Mouse (Mus musculus) heart, embryonic 15.5 days (tissue): ENCODE results near the gene Gatad2b. TPM values are rescaled to one million over a fixed set of nuclear protein-coding genes. Genes with fewer than 3 reads are reported as not detected.
A peak's percentile ranks its signal among the peaks of the same experiment; 100 is the strongest.

Source experiments
- ATAC-seq: fragments of 200-750 bp; cut with Nextera tagmentation; replicated peaks from 2 replicates; pipeline ENCODE4 v1.8.0; 2017; ENCODE audit warnings: low read depth, moderate TSS enrichment; ENCODE audit not compliant: insufficient number of reproducible peaks, insufficient read depth, low FRiP score
- H3K27ac ChIP-seq: fragments of 300-500 bp; sonication (generic); 2 replicates; pipeline ENCODE4 v1.5.1; 2015; ENCODE audit warnings: mild to moderate bottlenecking, inconsistent platforms
- H3K27me3 ChIP-seq: fragments of 300-500 bp; sonication (generic); 2 replicates; pipeline ENCODE4 v1.6.1; 2015; ENCODE audit warnings: inconsistent platforms
- H3K36me3 ChIP-seq: fragments of 300-500 bp; sonication (generic); 2 replicates; pipeline ENCODE4 v1.6.1; 2015; ENCODE audit warnings: mild to moderate bottlenecking, inconsistent platforms
- H3K4me1 ChIP-seq: fragments of 300-500 bp; sonication (generic); replicated peaks from 2 replicates; pipeline ENCODE4 v1.6.1; 2015; ENCODE audit warnings: inconsistent platforms
- H3K4me2 ChIP-seq: fragments of 300-500 bp; sonication (generic); 2 replicates; pipeline ENCODE4 v1.6.1; 2015; ENCODE audit warnings: inconsistent platforms, mild to moderate bottlenecking, moderate library complexity
- H3K4me3 ChIP-seq: fragments of 300-500 bp; sonication (generic); 2 replicates; pipeline ENCODE4 v1.5.1; 2015; ENCODE audit warnings: mild to moderate bottlenecking, inconsistent platforms
- H3K9ac ChIP-seq: fragments of 300-500 bp; sonication (generic); 2 replicates; pipeline ENCODE4 v1.6.1; 2015; ENCODE audit warnings: mild to moderate bottlenecking, inconsistent platforms
- H3K9me3 ChIP-seq: fragments of 300-500 bp; sonication (generic); replicated peaks from 2 replicates; pipeline ENCODE4 v1.6.1; 2016; ENCODE audit warnings: inconsistent platforms
- whole genome bisulfite sequencing: fragments of 180-500 bp; shearing (Covaris S2); methylation state at CpG from one replicate; pipeline ENCODE4 v1.1.7; 2015; ENCODE audit warnings: mixed read lengths; 5-methylcytosine and 5-hydroxymethylcytosine counted together
- polyA plus RNA-seq: library from polyadenylated mRNA; unstranded; fragments of >200 nt; fragmentation: Nextera tagmentation; extraction: Ambion mirVana; gene quantifications from 2 replicates; pipeline ENCODE4 v1.2.1, GENCODE M21; 2015

Gatad2b gene
- polyA plus RNA-seq, 1 experiment from 2014 or later, result 7.1 TPM

DNA sequence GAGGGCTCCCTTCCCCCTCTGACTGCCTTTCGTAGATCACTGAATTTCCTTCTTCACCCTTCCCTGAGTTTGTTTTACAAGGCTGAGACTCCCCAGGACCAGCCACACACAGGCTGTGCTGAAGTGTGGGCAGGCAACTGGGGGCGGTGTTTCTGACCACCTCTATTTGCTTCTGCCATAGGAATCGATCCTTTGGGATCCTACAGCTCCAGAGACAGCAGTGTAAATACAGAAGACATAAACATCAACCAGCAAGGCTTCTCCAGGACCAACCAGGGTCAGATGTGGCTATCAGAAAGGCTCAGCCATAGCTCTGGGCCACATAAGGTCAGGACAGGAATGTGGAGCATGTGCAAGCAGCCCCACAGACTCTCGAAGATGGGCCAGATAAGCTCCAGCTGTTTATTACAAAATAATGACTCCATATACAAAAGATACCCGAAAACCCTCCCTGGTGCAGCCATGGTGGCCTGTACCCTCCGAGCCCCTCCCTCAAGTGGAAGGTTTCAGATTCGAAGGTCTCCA, 91.9 kb downstream of the Gatad2b start:
- no peak for ATAC-seq
- H3K27me3 ChIP-seq, result 0 out of 2 replicates have a peak, but pooled peaks cover 6% of the 10 kb centered on the region
- H3K4me3 ChIP-seq, result no peak overlapping the region
- H3K36me3 ChIP-seq, result peaks cover 3% of the 10 kb centered on the region; the same call in 1 of the 2 replicates
- WGBS, result 62% methylated on average over 7 of the region's 7 CpGs
- no peaks in the 10 kb centered on the region for H3K9me3 ChIP-seq
- H3K27ac ChIP-seq, result no peak overlapping the region
- peaks cover 30% of the 10 kb centered on the region for H3K4me1 ChIP-seq
- no peak overlapping the region for H3K9ac ChIP-seq
- no peak overlapping the region for H3K4me2 ChIP-seq

DNA sequence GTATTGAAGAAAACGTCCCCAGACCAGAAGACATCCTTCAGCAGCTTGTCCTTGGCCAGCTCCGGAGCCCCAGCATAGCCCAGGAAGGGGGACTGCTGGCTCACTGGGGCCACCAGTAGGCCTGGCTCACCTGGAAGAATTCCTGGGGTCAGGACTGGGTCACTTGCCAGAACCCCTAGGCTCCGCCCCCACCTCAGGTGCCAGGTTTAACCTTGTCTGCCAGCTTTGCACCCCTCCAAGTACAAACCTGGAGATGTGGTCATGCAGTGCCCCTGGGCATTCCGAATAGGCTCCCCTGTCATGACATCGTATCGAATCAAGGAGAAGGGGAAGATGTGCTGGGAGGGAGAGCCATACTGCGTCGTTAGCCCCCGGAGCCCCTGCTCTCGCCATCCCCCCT, 93.8 kb downstream of the Gatad2b start:
- peaks cover 39% of the 10 kb centered on the region for H3K4me1 ChIP-seq
- peaks cover 8% of the 10 kb centered on the region for H3K36me3 ChIP-seq
- H3K27ac ChIP-seq, result no peak overlapping the region
- H3K9ac ChIP-seq, result no peak overlapping the region
- H3K4me3 ChIP-seq, result no peak overlapping the region
- ATAC-seq, result no peak
- H3K27me3 ChIP-seq, result 0 out of 2 replicates have a peak, but pooled peaks cover 6% of the 10 kb centered on the region
- H3K9me3 ChIP-seq, result no peaks in the 10 kb centered on the region
- no peak overlapping the region for H3K4me2 ChIP-seq
- 92% methylated on average over 10 of the region's 10 CpGs for WGBS

DNA sequence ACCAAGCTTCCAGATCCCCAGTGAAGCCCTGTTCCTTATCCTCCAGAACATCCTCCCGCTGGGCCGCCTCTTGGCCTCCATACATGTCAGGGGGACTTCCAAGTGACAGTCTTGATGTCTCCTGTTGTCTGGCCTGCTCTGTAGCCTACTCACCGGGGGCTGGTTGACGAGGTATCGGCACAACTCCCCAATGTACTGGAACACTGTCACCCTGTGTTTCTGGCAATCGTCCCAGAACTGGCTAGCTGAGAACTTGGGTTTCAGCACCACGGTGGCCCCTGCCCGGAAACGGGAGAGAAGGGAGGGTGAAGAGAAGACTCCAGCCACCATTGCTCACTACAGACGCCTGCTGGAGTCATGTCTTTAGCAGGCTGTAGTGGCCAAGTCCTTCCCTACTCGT, 94.5 kb downstream of the Gatad2b start:
- H3K27ac ChIP-seq, result no peak overlapping the region
- peaks cover 39% of the 10 kb centered on the region for H3K4me1 ChIP-seq
- 41% methylated on average over 11 of the region's 11 CpGs for WGBS
- H3K36me3 ChIP-seq, result peaks cover 15% of the 10 kb centered on the region
- no peaks in the 10 kb centered on the region for H3K9me3 ChIP-seq
- 0 out of 2 replicates have a peak, but pooled peaks cover 6% of the 10 kb centered on the region for H3K27me3 ChIP-seq
- H3K4me2 ChIP-seq, result peak overlapping the region; percentile 92; the same call in 1 of the 2 replicates
- no peak overlapping the region for H3K9ac ChIP-seq
- no peak for ATAC-seq
- no peak overlapping the region; the same call in 1 of the 2 replicates for H3K4me3 ChIP-seq

DNA sequence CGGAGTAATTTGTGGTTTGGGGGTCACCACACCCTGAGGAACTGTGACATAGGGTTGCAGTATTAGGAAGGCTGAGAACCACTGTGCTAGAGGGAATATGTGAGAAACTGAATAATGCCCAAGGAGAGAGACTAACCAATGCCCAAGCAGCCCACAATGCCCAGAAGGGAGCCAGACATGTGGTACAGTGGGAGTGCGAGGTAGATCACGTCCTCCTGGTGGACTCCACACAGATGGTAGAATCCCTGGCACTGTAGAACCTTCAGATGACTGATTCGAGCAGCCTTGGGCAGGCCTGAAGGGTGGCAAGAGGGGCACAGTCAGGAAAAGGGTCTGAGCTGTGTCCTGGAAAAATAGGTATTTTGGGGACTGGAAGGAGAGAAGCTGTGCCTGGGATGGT, 95.2 kb downstream of the Gatad2b start:
- H3K4me2 ChIP-seq, result peak overlapping the region; percentile 92
- no peak overlapping the region for H3K27ac ChIP-seq
- H3K9me3 ChIP-seq, result no peaks in the 10 kb centered on the region
- ATAC-seq, result no peak
- H3K36me3 ChIP-seq, result peaks cover 22% of the 10 kb centered on the region
- H3K9ac ChIP-seq, result no peak overlapping the region
- peaks cover 39% of the 10 kb centered on the region for H3K4me1 ChIP-seq
- 87% methylated on average over 4 of the region's 4 CpGs for WGBS
- peak overlapping the region; percentile 59; the same call in 1 of the 2 replicates for H3K4me3 ChIP-seq
- 0 out of 2 replicates have a peak, but pooled peaks cover 6% of the 10 kb centered on the region for H3K27me3 ChIP-seq

DNA sequence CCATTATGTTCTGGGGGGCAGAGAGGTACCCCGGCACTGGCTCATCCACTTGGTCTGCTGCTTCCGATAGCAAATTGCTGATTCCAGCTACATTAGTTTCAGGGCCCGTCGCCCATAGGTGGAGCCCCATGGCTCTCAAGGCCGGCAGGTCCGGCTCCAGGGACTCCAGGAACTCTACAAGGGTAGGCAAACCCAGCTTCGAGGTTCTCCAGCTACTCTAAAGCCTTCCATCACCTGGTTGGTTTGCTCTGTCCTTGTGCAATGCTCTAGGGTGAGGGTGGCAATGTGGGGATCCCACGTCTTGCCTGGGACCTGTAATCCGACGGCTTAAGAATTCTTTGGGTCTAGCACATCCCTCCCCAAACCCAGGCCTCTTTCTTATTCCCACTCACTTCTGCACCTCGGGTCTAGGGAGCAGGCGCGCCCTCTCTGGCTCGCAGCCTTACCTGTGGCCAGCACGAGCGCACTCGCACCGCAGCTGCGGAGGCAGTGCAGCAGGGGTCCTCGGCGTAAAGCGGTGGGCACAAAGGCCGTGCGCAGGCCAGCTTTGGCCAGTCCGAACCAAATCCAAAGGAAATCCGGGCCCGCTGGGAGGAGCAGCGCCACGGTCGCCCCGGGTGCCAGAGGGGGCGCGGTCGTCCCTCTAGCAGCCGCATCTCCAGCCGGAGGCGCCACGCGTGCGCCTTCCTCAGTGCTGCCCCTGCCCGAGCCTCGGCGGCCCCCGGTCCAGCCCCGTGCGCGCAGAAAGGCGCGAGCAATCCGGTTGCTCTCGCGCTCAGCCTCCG, 95.9 kb downstream of the Gatad2b start:
- 4% methylated on average over 53 of the region's 53 CpGs for WGBS
- Histone ChIP-seq H3K4me2 (peak overlapping the region; percentile 92), H3K36me3 (peaks cover 29% of the 10 kb centered on the region), H3K4me1 (peaks cover 39% of the 10 kb centered on the region), H3K9me3 (no peaks in the 10 kb centered on the region), H3K4me3 (peak overlapping the region; percentile 59), H3K27ac (peak overlapping the region; percentile 70), H3K27me3 (0 out of 2 replicates have a peak, but pooled peaks cover 6% of the 10 kb centered on the region), H3K9ac (peak overlapping the region; percentile 62)
- ATAC-seq, result peak; percentile 47

DNA sequence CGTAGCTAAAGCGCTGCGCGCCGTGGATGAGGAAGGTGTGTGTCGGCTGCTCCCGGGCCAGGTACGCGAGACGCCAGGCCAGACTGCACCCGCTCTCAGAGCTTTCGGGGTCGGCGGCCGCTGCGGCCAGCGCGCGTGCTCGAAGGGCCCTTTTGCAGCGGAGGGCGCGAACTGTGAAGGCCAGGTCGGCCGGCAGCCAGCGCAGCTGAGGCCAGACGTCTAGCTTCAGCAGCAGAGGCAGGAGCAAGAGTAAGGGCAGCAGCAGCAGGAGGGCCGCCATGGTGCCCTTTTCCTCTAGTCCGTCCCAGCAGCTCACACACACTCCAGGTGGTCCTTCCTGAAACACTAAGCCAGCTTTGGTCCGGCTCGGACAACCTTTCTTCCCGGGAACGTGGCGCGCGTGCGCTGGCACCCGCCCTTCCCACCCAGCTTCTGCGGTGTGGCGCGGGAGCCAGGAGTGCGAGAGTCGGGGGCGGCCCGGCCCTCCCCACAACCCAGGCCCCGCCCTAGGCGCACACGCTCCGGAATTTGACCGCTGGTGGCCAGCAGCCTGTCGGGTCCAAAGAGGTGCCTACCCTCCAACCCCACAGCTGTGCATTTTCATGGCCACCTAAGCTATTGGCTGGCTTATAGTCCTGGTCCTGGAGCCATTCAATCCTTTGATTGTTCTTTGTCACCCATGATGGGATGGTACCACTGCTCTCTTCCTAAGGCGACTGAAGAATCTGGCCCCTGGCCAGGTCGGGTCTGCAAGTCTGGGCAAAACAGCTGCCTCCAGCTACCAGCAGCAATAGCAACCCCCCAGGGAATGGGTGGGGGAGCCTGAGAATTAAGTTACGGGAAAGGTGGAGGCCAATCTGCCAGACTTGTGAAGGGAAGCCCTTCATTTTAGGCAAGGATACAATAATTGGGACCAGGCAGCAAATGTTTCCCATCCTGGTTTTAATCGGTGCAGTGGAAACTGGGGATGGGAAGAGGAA, 96.8 kb downstream of the Gatad2b start, which contains the start of gene Slc27a3:
Gene Slc27a3, minus strand, starts transcription at position 428 of the 980 bp plus-strand sequence.
- ATAC-seq, result peak; percentile 44
- H3K4me2 ChIP-seq, result peak within 1 kb of the TSS; percentile 92
- peak within 1 kb of the TSS; percentile 70 for H3K27ac ChIP-seq
- peaks cover 37% of the 10 kb centered on the region for H3K36me3 ChIP-seq
- H3K27me3 ChIP-seq, result 0 out of 2 replicates have a peak, but pooled peaks cover 6% of the 10 kb centered on the region
- WGBS, result 1% methylated on average over 54 of the region's 55 CpGs
- H3K4me3 ChIP-seq, result peak within 1 kb of the TSS; percentile 59
- H3K9ac ChIP-seq, result peak within 1 kb of the TSS; percentile 62
- peaks cover 39% of the 10 kb centered on the region for H3K4me1 ChIP-seq
- no peaks in the 10 kb centered on the region for H3K9me3 ChIP-seq

DNA sequence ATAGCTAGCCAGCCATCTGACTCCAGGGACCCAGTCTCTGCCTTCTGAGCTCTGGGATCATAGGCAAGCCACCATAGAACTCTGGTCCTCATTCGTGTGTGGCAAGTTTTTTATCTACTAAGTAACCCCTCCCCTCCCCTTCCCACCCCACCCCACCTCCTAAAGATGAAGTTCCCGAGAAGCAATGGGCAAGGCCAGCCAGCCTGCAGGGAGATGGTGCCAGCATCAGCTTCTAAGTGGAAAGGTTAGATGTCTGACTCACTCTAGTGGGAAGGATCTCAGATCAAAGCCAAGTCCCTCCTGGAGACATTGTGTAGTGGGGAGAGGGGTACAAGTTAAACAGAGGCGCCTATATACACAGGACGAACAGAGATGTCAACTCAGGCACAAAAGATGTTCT, 98.0 kb downstream of the Gatad2b start:
- H3K27me3 ChIP-seq, result 0 out of 2 replicates have a peak, but pooled peaks cover 6% of the 10 kb centered on the region
- peaks cover 39% of the 10 kb centered on the region for H3K4me1 ChIP-seq
- no peaks in the 10 kb centered on the region for H3K9me3 ChIP-seq
- H3K4me2 ChIP-seq, result no peak overlapping the region
- H3K9ac ChIP-seq, result no peak overlapping the region
- no peak for ATAC-seq
- 56% methylated on average over 4 of the region's 4 CpGs for WGBS
- H3K36me3 ChIP-seq, result peaks cover 46% of the 10 kb centered on the region
- no peak overlapping the region for H3K4me3 ChIP-seq
- 0 out of 2 replicates have a peak overlapping the region, but pooled peaks have one; percentile 70 for H3K27ac ChIP-seq

DNA sequence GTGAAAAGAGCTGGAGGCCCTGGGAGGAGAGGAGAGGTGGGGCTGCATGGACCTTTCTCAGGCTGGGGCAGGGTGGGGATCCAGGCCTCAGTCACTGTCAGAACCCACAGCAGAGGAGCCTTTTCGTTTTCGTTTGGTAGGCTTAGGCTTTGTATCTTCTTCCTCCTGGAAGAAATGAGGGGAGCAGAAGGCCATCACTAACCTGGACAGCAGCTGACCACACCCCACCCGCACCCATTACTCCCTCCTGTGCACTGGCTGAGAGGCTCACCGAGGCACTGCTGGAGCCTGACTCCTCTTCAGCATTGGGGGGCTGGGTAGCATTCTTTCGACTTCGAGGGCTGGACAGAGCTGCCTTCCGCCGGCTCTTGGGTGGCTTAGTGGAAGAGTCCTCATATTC, 99.0 kb downstream of the Gatad2b start:
- H3K4me2 ChIP-seq, result no peak overlapping the region
- peaks cover 37% of the 10 kb centered on the region for H3K4me1 ChIP-seq
- no peak overlapping the region for H3K27ac ChIP-seq
- 0 out of 2 replicates have a peak, but pooled peaks cover 6% of the 10 kb centered on the region for H3K27me3 ChIP-seq
- no peaks in the 10 kb centered on the region for H3K9me3 ChIP-seq
- no peak overlapping the region for H3K9ac ChIP-seq
- 88% methylated on average over 8 of the region's 8 CpGs for WGBS
- no peak for ATAC-seq
- H3K4me3 ChIP-seq, result no peak overlapping the region
- peaks cover 54% of the 10 kb centered on the region for H3K36me3 ChIP-seq

DNA sequence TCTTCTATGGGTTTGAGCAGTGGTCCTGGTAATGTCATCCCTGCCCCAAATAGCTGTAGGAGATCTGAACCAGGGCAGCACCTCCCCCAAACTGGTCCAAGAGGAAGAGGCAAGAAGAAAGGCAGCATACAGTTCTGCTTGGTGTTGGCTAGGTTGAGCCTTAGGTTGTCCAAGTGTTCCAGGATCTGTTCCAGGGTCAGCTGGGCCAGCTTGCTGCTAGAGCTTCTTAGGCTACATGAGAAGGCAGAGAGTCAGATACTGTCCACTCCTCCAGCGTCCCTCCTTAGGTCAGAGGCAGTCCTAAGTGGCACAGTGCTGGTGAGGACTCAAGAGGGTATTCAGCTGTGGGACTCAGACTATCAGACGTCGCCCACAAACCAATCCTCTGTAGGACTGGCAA, 99.7 kb downstream of the Gatad2b start:
- Histone ChIP-seq H3K36me3 (peaks cover 56% of the 10 kb centered on the region), H3K9me3 (no peaks in the 10 kb centered on the region), H3K4me3 (no peak overlapping the region), H3K4me1 (peaks cover 30% of the 10 kb centered on the region), H3K4me2 (no peak overlapping the region), H3K9ac (no peak overlapping the region), H3K27me3 (0 out of 2 replicates have a peak, but pooled peaks cover 6% of the 10 kb centered on the region), H3K27ac (no peak overlapping the region)
- 81% methylated on average over 3 of the region's 3 CpGs for WGBS
- ATAC-seq, result no peak

DNA sequence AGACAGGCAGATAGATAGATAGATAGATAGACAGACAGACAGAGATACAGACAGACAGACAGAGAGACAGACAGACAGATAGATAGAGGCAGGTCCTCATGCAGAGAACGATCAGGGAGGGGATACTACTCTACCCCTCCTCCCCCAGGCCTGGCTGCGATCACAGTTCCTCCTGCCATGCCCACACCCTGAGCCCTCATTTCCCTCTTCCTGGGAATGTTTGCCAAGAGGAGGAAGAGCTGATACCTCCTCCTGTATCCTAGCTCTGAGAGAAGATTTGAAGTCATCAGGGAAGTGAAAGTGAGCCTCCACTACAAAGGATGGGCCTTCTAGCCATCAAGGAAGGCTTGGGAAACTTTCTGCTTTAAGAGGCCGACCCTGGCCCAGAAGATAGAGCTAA, 102.7 kb downstream of the Gatad2b start:
- peaks cover 81% of the 10 kb centered on the region for H3K36me3 ChIP-seq
- 68% methylated on average over 3 of the region's 3 CpGs for WGBS

More for the DNA sequence above, 102.7 kb downstream of the Gatad2b start:
- Histone ChIP-seq H3K9ac (no peak overlapping the region), H3K4me3 (no peak overlapping the region), H3K9me3 (no peaks in the 10 kb centered on the region), H3K4me1 (peaks cover 2% of the 10 kb centered on the region; the same call in 1 of the 2 replicates), H3K4me2 (no peak overlapping the region), H3K27me3 (no peaks in the 10 kb centered on the region), H3K27ac (no peak overlapping the region)
- ATAC-seq, result no peak
